Mouse (Mus musculus): ENCODE measurements around the gene Pcbd1.
A peak's percentile ranks its signal among the peaks of the same experiment; 100 is the strongest.

Pcbd1 gene

GRCm38 (mm10) chr10:61089170-61090142 is at the start of gene Pcbd1:
Pcbd1 (plus strand) TSS chr10:61089331.
- DNase-seq (ENCODE audit: inconsistent age in 2 of 2, low spot score in 1 of 2), result peak; percentile 39 to 69

DNA sequence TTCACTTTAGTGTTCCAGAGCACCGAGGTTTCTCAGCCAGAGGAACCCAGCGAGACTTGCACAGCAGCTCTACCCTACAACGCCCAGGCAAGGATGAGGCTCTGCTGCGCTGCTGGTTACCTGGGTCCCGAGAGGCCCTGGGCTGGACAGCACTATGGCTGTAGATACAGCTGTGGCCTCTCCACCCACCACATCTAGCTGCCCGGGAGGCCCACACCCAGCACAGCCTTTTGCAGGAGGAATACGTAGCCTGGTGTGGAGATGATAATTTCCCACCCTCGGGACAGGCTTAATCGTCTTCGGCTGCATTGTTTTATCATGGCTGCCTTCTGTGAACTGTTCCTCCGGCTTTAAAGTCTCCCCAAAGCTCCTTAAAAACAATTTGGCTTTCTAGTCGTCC is 49.5 kb upstream of the Pcbd1 start:
- no peak for DNase-seq (ENCODE audit: inconsistent age in 2 of 2, low spot score in 1 of 2)

GRCm38 (mm10) chr10:61045081-61045480 is 44.0 kb upstream of the Pcbd1 start:
- no peak for DNase-seq (ENCODE audit: inconsistent age in 2 of 2, low spot score in 1 of 2)

- DNase-seq (ENCODE audit: inconsistent age in 2 of 2, low spot score in 1 of 2), result peak; percentile 47 to 87
Measured at GRCm38 (mm10) chr10:61051993-61052613, 37.0 kb upstream of the Pcbd1 start.

GRCm38 (mm10) chr10:61056661-61057060 is 32.5 kb upstream of the Pcbd1 start:
- no peak for DNase-seq (ENCODE audit: inconsistent age in 2 of 2, low spot score in 1 of 2)

GRCm38 (mm10) chr10:61059101-61059500 is 30.0 kb upstream of the Pcbd1 start:
- DNase-seq (ENCODE audit: inconsistent age in 2 of 2, low spot score in 1 of 2), result no peak

- DNase-seq (ENCODE audit: inconsistent age in 2 of 2, low spot score in 1 of 2), result peak in 1 of 2 experiments; percentile 32
Measured at GRCm38 (mm10) chr10:61059543-61060110, 29.5 kb upstream of the Pcbd1 start.

- DNase-seq (ENCODE audit: inconsistent age in 2 of 2, low spot score in 1 of 2), result no peak
Measured at GRCm38 (mm10) chr10:61063271-61063864, 25.8 kb upstream of the Pcbd1 start.

DNA sequence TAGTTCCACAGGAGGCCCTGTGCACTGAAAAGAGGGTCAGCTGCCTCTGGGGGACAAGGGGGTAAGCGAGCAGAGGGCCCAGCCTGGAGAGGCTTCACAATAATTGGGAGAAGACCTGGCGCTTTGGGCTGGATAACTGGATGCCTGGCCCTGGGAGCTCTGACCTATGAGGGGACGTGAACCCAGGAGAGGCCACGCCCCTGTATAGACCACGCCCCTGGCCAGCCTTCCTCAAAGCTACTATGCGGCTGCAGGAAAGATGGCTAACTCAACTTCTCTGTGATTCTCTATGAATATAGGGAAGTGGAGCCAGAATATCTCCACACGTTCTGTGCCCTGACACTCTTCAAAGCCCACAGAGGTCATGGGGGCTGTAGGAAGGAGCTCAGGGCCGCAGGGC is 24.5 kb upstream of the Pcbd1 start:
- DNase-seq (ENCODE audit: inconsistent age in 2 of 2, low spot score in 1 of 2), result no peak

DNA sequence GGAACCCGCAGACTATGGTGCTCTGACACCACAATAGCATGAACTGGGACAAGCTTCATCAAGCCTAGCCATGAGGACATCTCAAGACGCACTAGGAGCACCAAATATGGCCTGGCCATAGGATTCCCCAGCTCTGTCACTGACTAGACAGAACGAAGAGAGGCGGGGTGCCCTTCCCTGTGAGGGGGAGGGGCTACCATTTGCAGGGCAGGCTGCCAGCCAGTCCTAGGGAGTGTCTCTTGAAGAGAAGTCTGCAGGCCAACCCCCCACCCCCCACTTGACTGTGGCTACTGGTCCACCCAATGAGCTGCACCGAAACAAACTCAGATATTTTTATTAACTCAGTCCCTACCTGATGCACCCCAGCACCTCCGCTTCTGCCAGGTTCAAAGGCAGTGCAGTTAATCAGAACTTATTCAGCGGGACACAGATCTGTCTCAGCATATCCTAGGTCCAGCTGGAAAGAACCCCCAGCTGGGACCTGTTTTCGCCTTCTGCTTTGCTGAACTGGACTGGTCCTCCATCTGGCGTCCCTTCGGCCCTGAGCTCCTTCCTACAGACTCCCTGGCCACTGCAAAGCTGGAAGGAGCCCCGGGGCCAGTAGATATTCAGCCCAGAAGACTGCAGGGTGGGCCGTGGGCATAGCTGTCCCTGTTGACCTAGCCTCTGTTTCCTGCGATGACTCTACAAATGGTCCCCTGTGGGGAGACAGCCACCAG is 23.7 kb upstream of the Pcbd1 start:
- DNase-seq (ENCODE audit: inconsistent age in 2 of 2, low spot score in 1 of 2), result no peak

DNA sequence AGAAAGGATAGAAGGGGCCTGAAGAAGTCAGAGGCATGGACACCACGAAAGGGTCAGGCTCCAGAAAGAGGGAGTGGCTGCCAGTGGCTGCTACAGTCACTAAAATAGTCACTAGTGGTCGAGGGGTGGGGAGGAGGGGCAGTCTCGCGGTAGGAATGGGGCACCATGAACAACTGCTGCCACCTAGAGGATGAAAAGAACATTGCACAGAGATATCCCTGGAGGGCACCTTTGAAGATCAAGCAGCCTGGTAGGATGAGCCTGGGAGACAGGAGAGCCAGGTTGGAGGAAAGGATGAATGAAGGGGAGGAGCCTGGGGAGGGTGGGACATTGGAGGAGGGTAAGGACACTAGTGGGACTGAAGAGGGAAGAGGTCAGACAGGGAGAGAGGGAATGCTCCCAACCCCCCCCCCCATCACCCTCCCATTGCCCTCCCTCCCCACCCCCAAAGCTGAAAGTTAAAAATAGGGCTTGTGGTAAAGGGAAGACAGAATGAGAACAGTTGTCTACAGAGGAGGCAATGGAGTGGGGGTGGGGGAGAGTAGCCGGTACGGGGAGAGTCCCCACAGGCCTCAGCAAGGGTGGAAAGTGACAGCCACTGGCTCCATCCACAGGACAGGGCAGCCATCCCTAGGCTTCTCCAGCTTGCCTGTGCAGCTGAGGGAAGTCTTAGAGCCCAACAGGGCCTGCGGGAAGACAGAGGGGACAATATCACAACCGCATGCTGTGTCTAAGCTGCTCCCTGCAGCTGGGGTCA is 20.5 kb upstream of the Pcbd1 start:
- DNase-seq (ENCODE audit: inconsistent age in 2 of 2, low spot score in 1 of 2), result peak; percentile 25 to 80

DNA sequence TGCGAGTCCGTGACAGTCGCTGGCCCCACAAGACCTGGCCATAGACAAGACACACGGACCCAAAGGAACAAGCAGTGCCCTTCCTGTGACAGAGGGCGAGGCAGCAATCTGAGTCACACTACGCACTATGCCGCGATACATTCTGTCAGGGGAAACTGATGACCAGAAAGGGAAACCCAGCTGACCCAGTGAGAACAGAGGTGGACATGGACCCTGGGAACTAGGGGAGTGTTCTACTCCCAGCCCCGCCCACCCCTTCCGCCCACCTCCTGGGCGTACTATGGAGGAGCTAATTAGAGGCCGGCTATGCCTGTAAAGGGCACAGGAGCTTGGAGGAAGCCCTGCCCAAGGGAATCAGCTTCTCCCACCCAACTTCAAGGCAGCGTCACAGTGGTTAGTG is 19.9 kb upstream of the Pcbd1 start:
- no peak for DNase-seq (ENCODE audit: inconsistent age in 2 of 2, low spot score in 1 of 2)

DNA sequence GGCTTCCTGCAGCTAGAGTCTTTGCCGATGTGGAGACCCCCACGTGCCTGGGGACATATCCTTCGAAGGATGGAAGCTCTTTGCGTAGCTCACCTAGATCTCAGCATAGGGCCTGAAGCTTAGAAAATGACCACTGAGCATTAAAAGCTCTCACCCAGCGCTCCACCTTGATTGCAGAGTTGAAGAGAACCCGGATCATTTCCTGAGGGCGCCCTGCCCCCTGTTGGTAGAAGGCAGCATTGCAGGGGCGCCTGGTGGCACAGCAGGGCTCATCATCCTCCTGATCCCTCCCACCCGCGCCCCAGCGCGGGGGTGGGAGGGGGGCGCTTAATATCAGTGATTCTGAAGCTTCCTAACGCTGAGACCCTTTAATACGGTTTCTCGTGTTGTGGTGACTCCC is 16.8 kb upstream of the Pcbd1 start:
- DNase-seq (ENCODE audit: inconsistent age in 2 of 2, low spot score in 1 of 2), result peak; percentile 37 to 81

DNA sequence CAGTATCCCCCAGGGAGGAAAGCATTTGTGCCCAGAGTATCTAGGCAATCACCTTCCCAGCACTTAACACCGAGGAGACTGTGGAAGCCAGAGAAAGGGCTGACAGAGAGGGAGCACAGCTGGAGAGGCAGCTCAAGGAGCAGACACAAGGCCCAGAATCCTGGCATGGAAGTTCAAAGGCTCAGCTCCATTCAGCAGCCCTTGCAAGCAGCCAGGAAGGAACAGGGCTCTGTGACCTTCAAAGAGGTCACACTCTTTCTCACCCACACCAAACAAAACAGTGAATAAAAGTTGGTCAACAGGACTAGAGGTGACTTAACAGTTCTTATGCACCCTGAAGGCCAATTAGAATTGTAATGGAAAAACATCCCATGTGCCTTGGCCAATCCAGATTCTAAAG is 14.5 kb upstream of the Pcbd1 start:
- DNase-seq (ENCODE audit: inconsistent age in 2 of 2, low spot score in 1 of 2), result peak in 1 of 2 experiments; percentile 44

GRCm38 (mm10) chr10:61075607-61076006 is 13.5 kb upstream of the Pcbd1 start:
- no peak for DNase-seq (ENCODE audit: inconsistent age in 2 of 2, low spot score in 1 of 2)

- DNase-seq (ENCODE audit: inconsistent age in 2 of 2, low spot score in 1 of 2), result peak; percentile 72 to 79
Measured at GRCm38 (mm10) chr10:61080227-61080930, 8.8 kb upstream of the Pcbd1 start.

- DNase-seq (ENCODE audit: inconsistent age in 2 of 2, low spot score in 1 of 2), result peak; percentile 28 to 50
Measured at GRCm38 (mm10) chr10:61080931-61081255, 8.2 kb upstream of the Pcbd1 start.

DNA sequence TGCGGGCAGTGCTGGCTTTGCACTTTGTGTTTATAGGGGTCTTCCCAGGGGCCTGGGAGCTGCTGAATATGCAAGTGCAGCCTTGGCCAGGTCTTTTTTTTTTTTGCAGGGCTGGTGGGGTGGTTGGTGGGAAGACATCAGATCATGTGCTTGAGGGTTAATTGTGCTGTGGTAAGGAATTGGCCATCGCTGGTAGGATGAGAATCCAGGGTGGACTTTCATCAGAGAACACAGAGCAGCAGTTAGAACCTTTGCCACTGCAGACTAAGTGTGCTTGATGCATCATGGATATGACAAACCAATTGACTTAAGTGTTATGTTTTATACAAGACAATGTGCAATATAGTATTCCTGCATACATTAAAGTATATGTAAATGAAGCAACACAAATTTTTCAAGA is 3.8 kb upstream of the Pcbd1 start:
- no peak for DNase-seq (ENCODE audit: inconsistent age in 2 of 2, low spot score in 1 of 2)

- DNase-seq (ENCODE audit: inconsistent age in 2 of 2, low spot score in 1 of 2), result no peak
Measured at GRCm38 (mm10) chr10:61086502-61086901, 2.6 kb upstream of the Pcbd1 start.

DNA sequence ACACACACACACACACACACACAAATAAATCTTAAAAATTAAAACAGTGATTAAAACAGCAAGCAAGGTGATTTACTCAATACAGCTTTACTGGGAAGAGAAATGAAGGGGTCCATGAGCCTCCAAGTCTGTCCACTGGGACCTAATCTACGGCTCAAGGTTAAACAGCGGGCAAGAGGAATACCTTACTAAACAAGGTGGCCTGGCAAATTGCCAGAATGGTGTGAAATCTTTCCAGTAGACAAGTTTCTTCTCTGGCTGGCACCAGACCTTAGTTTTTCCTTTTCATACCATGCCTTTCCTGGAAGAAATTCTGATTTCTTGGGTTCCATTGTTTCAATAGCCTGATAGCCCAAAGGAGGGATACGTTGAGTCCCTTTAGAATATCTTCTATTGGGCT is 663 bp upstream of the Pcbd1 start:
- no peak for DNase-seq (ENCODE audit: inconsistent age in 2 of 2, low spot score in 1 of 2)
